Mouse (Mus musculus): ENCODE data around the gene Igll1.

Igll1 gene

DNA sequence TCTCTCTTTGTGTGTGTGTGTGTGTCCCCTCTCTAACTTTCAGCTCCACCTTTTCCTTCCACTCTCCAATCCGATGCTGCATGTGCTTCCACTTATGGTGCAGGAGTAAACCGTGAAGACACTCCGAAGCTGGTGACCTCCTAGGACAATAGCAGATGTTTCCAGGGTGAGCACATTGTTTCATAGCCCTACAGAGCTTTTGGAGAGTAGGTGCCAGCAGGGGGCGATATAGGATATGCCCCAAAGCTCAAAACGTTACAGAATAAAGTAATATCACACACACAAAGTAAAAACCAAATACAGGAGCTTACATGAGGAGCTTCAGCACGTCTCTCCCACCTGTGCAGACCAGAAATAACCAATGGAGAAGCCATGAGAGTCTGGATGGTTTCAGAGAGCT, 8.9 kb downstream of the Igll1 start:
- DNase-seq (ENCODE audit: low read depth, low spot score): no peak

DNA sequence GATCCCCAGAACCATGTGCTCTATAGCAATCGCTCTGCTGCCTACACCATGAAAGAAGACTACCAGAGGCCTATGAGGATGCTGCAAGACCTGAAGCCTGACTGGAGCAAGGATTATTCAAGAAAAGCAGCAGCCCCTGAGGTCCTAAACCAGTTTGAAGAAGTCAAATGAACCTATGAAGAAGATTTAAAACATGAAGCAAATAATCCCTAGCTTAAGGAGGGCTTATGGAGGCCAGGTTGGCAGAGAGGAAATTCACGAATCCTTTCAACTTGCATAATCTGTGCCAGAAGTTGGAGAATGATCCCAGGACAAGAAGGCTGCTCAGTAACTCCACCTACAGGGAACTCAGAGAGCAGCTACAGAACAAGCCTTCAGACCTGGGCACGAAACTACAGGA, 11.4 kb downstream of the Igll1 start:
- DNase-seq (ENCODE audit: low read depth, low spot score): no peak

DNA sequence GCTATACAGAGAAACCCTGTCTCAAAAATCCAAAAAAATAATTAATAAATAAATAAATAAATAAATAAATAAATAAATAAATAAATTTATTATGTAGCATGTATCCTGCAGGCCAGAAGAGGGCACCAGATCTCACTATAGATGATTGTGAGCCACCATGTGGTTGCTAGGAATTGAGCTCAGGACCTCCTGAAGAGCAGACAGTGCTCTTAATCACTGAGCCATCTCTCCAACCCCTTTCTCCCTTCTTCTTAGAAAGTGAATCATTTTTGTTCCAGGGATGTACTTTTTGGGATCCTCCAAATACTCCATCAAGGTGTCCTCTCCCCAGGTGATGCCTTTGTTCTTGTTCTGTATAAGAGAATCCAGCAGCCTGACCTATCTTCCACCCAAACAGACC, 14.6 kb downstream of the Igll1 start:
- no peak for DNase-seq (ENCODE audit: low read depth, low spot score)

DNA sequence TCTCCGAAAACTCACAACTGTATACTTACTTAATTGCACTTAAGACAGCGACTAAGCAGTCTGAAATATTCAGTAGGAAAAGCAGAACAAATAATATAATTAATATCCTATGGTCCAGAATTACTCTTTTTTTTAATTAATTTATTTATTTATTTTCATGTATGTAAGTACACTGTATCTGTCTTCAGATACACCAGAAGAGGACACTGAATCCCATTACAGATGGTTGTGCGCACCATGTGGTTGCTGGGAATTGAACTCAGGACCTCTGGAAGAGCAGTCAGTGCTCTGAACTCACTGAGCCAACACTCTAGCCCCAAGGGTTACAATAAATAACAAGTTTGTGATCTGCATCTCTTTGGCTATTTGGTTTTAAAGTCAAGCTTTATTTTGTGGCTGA, 34.1 kb downstream of the Igll1 start:
- DNase-seq (ENCODE audit: low read depth, low spot score): no peak

DNA sequence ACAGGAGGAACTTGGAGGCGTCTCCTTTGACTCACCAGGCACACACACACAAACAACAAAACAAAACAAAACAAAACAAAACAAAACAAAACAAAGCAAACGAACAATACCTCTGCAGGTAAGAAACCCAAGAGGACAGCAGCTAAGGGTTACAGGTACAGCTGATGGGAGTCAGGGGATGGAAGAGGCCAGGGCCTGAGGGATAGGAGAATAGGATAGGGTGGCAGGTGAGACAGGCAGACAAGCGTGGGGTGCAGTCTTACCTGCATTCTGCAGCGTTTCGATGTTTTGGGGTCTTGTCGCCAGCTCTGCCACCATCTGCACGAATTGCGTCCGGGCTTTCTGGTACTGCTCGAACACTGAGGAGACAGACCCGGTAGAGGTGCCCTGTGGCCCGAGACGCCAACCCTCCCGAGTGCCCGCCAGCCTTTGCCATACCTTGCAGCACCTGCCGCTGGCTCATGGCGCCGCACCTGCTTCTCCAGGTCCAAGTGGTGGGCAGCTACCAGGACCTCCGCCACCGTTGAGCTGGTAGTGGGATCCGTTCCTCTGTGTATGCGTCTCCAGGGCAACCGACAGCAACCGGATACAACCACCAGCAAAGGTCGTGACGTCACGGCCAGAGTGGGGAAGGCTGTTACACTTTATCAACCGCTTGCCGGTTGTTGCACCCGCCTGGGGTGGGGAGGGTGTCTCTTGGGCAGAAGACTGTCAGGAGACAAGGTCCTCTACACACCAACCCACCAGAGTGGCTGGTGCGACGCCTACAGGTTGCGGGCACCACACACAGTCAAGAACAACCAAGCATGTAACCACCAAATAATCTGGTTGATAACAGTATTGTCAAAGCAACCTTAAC, 34.8 kb downstream of the Igll1 start, which contains the start of gene Spag6l:
TSS of gene Spag6l (minus strand) at position 700 of the 859 bp plus-strand sequence.
- DNase-seq (ENCODE audit: low read depth, low spot score): no peak

DNA sequence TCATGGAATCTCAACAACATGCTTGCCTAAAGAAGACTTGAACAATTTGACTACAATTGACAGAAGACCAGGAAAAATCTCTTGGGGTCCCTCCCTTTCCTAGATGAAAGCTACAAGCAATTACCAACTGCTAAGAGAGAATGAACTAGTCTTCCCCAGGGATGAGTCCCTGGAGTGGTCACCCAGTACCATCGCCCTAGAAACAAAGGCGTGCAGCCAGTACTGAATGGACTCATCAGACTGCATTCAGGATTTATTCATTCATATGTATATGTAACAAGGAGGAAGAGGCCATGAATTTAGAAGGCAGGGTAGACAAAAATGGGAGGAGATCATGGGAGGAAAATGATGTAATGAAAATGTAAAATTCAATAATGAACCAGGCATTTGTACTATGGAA, 37.6 kb downstream of the Igll1 start:
- DNase-seq (ENCODE audit: low read depth, low spot score): no peak

DNA sequence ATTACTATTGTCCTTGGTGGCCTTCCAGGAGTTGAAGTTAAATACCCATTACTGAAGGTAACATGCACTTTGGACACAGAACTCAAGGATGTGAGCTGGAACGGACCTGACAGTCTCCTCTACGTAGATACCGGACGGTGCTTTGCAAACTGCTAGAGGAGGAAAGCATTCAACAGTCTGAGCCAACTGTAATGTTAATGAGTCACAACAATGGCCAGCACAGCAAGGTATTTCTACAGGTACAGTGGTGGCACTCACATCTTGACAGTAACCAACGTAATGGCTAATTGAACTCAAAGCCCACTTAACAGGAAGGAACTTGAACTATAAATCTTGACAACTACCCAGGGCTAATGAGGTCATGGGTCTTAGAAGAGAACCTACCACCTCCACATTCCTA, 38.3 kb downstream of the Igll1 start:
- DNase-seq (ENCODE audit: low read depth, low spot score): no peak
